Mouse (Mus musculus) limb, embryonic 14.5 days (tissue): ENCODE measurements around the gene Gm4302. TPM values are rescaled to one million over a fixed set of nuclear protein-coding genes. Genes with fewer than 3 reads are reported as not detected.
"Not testable (repeated sequence)": the region's sequence is repeated elsewhere in the genome, so short reads cannot be mapped to it uniquely, and the experiment has no call there.

Source experiments
- ATAC-seq: fragments of 200-750 bp; cut with Nextera tagmentation; 2 replicates; pipeline ENCODE4 v1.8.0; 2017; ENCODE audit warnings: low read depth, moderate number of reproducible peaks, moderate TSS enrichment; ENCODE audit not compliant: low FRiP score
- DNase-seq: peaks from one replicate; pipeline ENCODE4 v3.0.0-alpha.2; 2015; ENCODE audit warnings: low spot score
- H3K27ac ChIP-seq: fragments of 300-500 bp; sonication (generic); replicated peaks from 2 replicates; pipeline ENCODE4 v1.5.1; 2014; ENCODE audit warnings: low read depth, mild to moderate bottlenecking, low read length, moderate library complexity, mixed read lengths
- H3K27me3 ChIP-seq: fragments of 300-500 bp; sonication (generic); 2 replicates; pipeline ENCODE4 v1.6.1; 2014; ENCODE audit warnings: low read length, mixed read lengths; ENCODE audit not compliant: control insufficient read depth, insufficient read depth
- H3K36me3 ChIP-seq: fragments of 300-500 bp; sonication (generic); 2 replicates; pipeline ENCODE4 v1.6.1; 2014; ENCODE audit warnings: mild to moderate bottlenecking, low read length, moderate library complexity, mixed read lengths; ENCODE audit not compliant: control insufficient read depth, insufficient read depth
- H3K4me1 ChIP-seq: fragments of 300-500 bp; sonication (generic); 2 replicates; pipeline ENCODE4 v1.6.1; 2014; ENCODE audit warnings: antibody characterized with exemption, low read length, mixed read lengths; ENCODE audit not compliant: control insufficient read depth, insufficient read depth
- H3K4me2 ChIP-seq: fragments of 300-500 bp; sonication (generic); replicated peaks from 2 replicates; pipeline ENCODE4 v1.6.1; 2014; ENCODE audit warnings: low read depth, mild to moderate bottlenecking, low read length, moderate library complexity; ENCODE audit not compliant: severe bottlenecking
- H3K4me3 ChIP-seq: fragments of 300-500 bp; sonication (generic); replicated peaks from 2 replicates; pipeline ENCODE4 v1.5.1; 2014; ENCODE audit warnings: low read length
- H3K9ac ChIP-seq: fragments of 300-500 bp; sonication (generic); 2 replicates; pipeline ENCODE4 v1.6.1; 2014; ENCODE audit warnings: mild to moderate bottlenecking, low read depth, low read length, moderate library complexity; ENCODE audit not compliant: severe bottlenecking
- H3K9me3 ChIP-seq: fragments of 300-500 bp; sonication (generic); 2 replicates; pipeline ENCODE4 v1.6.1; 2016; ENCODE audit warnings: low read length; ENCODE audit not compliant: control insufficient read depth
- POLR2A ChIP-seq: fragments of 200-500 bp; IDR thresholded peaks from 2 replicates; pipeline ENCODE4 v1.8.0; 2012; ENCODE audit warnings: inconsistent platforms, mild to moderate bottlenecking, moderate library complexity, borderline replicate concordance; ENCODE audit not compliant: insufficient read depth, insufficient read length; ENCODE audit errors: extremely low read depth
- WGBS: fragments of 180-500 bp; shearing (Covaris S2); extraction: QIAGEN DNeasy Blood & Tissue Kit; methylation state at CpG from one replicate; pipeline ENCODE4 v1.1.7; 2014; 5-methylcytosine and 5-hydroxymethylcytosine counted together
- polyA plus RNA-seq, 2 experiments: library from polyadenylated mRNA; depleted of rRNA in 1 of 2; stranded (reverse) in 1 of 2; unstranded in 1 of 2; fragments of >200 nt; fragmentation: Nextera tagmentation in 1 of 2; extraction: Ambion mirVana in 1 of 2; gene quantifications; 2 replicates each; pipeline versions ENCODE4 v1.2.1 to v1.2.3; 2012 to 2014

The Gm4302 gene
- polyA plus RNA-seq (2012; rRNA removed), result not detected in 2 replicates
- polyA plus RNA-seq (2014; fragmentation: Nextera tagmentation; extraction: Ambion mirVana), result not detected in 2 replicates

DNA sequence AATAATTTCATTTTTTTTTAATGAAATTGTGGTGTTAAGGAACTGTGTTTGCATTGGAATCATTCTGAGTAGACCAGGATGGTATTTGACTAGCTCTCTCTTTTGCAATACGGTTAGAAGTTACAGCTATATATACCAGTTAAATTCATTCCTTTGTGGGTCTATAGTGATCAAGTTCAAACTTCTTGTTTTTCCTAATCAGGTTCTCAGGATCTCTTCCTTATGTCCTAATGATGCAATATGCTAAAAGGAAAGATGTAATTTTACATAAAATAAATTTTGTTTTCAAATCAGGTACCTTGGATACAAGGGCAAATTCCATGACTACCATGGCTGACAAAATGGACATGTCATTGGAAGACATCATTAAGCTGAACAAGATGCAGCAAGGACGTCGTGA, at the start of gene Gm4302:
Gm4302 (plus strand) TSS at position 301 of the 400 bp plus-strand sequence.
- not testable (repeated sequence) for H3K27me3 ChIP-seq, ATAC-seq, H3K36me3 ChIP-seq, H3K4me3 ChIP-seq, H3K9ac ChIP-seq, H3K4me2 ChIP-seq, H3K27ac ChIP-seq, DNase-seq, H3K9me3 ChIP-seq, H3K4me1 ChIP-seq
- WGBS, result no CpG with 5 or more reads among the region's 3 CpGs

DNA sequence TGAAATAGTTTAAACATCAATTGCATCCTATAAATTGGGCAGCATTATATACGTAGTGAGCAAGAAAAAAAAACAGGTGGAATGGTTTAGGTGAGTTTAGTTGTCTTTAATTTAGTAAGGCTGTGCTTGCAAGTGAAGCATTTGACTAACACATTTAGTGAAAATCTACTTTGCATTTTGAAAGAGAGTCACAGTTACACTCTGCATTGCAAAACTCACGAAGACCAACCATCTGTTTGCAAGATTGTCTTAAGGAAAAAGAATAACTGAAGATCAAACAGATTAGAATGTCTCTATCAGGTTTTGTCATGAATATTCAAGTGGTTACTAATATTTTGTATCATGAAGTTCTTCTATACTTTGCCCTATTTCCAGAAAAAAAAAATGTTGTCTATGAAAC, 44.5 kb upstream of the Gm4302 start:
- 76% methylated on average over 2 of the region's 2 CpGs for WGBS
- H3K36me3 ChIP-seq, result no peaks in the 10 kb centered on the region

DNA sequence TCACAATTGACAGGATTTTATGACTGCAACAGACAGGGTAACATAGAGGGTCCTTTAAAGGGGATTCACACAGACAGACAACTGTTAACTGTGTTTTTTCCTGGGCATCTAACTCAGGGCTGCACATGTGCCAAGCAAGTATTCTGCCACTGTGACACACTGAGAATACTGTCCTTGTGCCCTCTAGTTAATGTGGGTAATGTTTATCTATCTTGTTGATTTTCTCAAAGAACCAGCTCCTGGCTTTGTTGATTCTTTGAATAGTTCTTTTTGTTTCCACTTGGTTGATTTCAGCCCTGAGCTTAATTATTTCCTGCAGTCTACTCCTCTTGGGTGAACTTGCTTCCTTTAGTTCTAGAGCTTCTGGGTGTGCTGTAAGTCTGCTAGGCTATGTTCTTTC, 40.5 kb upstream of the Gm4302 start:
- not testable (repeated sequence) for H3K4me3 ChIP-seq, H3K4me2 ChIP-seq, H3K4me1 ChIP-seq, H3K27me3 ChIP-seq, DNase-seq, ATAC-seq, H3K9ac ChIP-seq, H3K27ac ChIP-seq, H3K36me3 ChIP-seq, H3K9me3 ChIP-seq

More for the DNA sequence above, 44.5 kb upstream of the Gm4302 start:
- no peak for DNase-seq
- no peak overlapping the region for H3K9ac ChIP-seq
- H3K9me3 ChIP-seq, result no peaks in the 10 kb centered on the region
- H3K27me3 ChIP-seq, result no peaks in the 10 kb centered on the region
- H3K4me2 ChIP-seq, result no peak overlapping the region
- ATAC-seq, result no peak
- H3K4me1 ChIP-seq, result no peaks in the 10 kb centered on the region
- H3K4me3 ChIP-seq, result no peak overlapping the region
- TF ChIP-seq POLR2A, result no peak
- H3K27ac ChIP-seq, result no peak overlapping the region

DNA sequence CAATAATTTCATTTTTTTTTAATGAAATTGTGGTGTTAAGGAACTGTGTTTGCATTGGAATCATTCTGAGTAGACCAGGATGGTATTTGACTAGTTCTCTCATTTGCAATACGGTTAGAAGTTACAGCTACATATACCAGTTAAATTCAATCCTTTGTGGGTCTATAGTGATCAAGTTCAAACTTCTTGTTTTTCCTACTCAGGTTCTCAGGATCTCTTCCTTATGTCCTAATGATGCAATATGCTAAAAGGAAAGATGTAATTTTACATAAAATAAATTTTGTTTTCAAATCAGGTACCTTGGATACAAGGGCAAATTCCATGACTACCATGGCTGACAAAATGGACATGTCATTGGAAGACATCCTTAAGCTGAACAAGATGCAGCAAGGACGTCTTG, 5.3 kb upstream of the Gm4302 start, which contains the start of gene Gm4301:
Gm4301 (plus strand) TSS at position 301 of the 400 bp plus-strand sequence.
- not testable (repeated sequence) for H3K4me1 ChIP-seq, DNase-seq, ATAC-seq, H3K36me3 ChIP-seq, H3K27ac ChIP-seq, H3K27me3 ChIP-seq, H3K9me3 ChIP-seq, H3K4me2 ChIP-seq, H3K4me3 ChIP-seq, H3K9ac ChIP-seq
- WGBS, result no CpG with 5 or more reads among the region's 2 CpGs

- H3K36me3 ChIP-seq, DNase-seq, H3K27ac ChIP-seq, H3K4me2 ChIP-seq, H3K9ac ChIP-seq, ATAC-seq, H3K27me3 ChIP-seq, H3K9me3 ChIP-seq, H3K4me1 ChIP-seq, H3K4me3 ChIP-seq: not testable (repeated sequence)
- no CpG with 5 or more reads among the region's 3 CpGs for WGBS
Observed at GRCm38 (mm10) chr10:100345672-100346071, 5.0 kb downstream of the Gm4302 start, which contains the start of gene Gm4303. Gene Gm4303, plus strand, starts transcription at chr10:100345972.

- not testable (repeated sequence) for H3K27me3 ChIP-seq, H3K36me3 ChIP-seq, ATAC-seq, DNase-seq, H3K4me2 ChIP-seq, H3K4me1 ChIP-seq, H3K9ac ChIP-seq, H3K27ac ChIP-seq, H3K9me3 ChIP-seq, H3K4me3 ChIP-seq
- WGBS, result no CpG with 5 or more reads among the region's 3 CpGs
Observed at GRCm38 (mm10) chr10:100350793-100351192, 10.2 kb downstream of the Gm4302 start, which contains the start of gene Gm4305. Gene Gm4305, plus strand, starts transcription at chr10:100351093.

DNA sequence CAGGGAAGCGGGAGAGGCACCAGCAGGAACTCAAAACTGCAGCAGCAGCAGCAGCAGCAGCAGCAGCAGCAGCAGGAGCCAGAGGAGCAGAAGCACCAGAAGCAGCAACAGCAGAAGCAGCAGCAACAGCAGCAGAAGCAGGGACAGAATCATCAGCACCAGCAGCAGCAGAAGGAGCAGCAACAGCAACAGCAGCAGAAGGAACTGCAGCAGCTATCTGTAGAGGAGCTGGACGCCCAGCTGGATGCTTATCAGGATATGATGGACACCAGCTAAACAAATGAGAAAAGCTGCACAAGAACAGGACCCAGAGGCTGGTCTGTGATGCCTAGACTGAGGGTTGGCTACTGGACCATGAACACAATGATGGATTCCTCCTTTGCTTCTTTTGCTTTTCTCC, 16.2 kb downstream of the Gm4302 start:
- not testable (repeated sequence) for H3K27me3 ChIP-seq, H3K4me2 ChIP-seq, ATAC-seq, H3K4me1 ChIP-seq, H3K9me3 ChIP-seq, H3K36me3 ChIP-seq, DNase-seq, H3K27ac ChIP-seq, H3K9ac ChIP-seq, H3K4me3 ChIP-seq
- 75% methylated on average over 1 of the region's 2 CpGs for WGBS

DNA sequence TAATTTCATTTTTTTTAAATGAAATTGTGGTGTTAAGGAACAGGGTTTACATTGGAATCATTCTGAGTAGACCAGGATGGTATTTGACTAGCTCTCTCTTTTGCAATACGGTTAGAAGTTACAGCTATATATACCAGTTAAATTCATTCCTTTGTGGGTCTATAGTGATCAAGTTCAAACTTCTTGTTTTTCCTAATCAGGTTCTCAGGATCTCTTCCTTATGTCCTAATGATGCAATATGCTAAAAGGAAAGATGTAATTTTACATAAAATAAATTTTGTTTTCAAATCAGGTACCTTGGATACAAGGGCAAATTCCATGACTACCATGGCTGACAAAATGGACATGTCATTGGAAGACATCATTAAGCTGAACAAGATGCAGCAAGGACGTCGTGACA, 20.4 kb downstream of the Gm4302 start, which contains the start of gene Gm4307:
Gm4307 (plus strand) TSS at position 301 of the 400 bp plus-strand sequence.
- H3K4me2 ChIP-seq, H3K4me1 ChIP-seq, H3K27me3 ChIP-seq, H3K36me3 ChIP-seq, H3K9ac ChIP-seq, H3K4me3 ChIP-seq, H3K27ac ChIP-seq, H3K9me3 ChIP-seq, DNase-seq, ATAC-seq: not testable (repeated sequence)
- no CpG with 5 or more reads among the region's 3 CpGs for WGBS
